Mouse (Mus musculus): ENCODE measurements at regions not wholly inside any gene's neighbourhood (a gene's known extent, or its start where the extent isn't known, plus 50 kb on each side); places are given as distances from the start of the nearest gene placed in this dataset.
A peak's percentile ranks its signal among the peaks of the same experiment; 100 is the strongest.

- peak; percentile 3 for DNase-seq (ENCODE audit: low read depth, low spot score)
These were observed 258.9 kb upstream of the Aldoart1 start for GRCm38 (mm10) chr4:73111311-73111710.

Data from 3T3-L1 (cell line).